Mouse (Mus musculus) ES-E14 (cell line): Measurements from ENCODE around the gene C730034F03Rik.

ENCODE experiments used
- HCFC1 ChIP-seq: IDR thresholded peaks from 2 replicates; pipeline ENCODE4 v1.6.1; 2012; ENCODE audit warnings: low read length, inconsistent platforms, borderline replicate concordance; ENCODE audit not compliant: insufficient read depth
- ZC3H11A ChIP-seq: IDR thresholded peaks from 2 replicates; pipeline ENCODE4 v1.6.1; 2012; ENCODE audit warnings: low read depth, mild to moderate bottlenecking, inconsistent platforms, low read length, borderline replicate concordance
- ZNF384 ChIP-seq: IDR thresholded peaks from 2 replicates; pipeline ENCODE4 v1.6.1; 2012; ENCODE audit warnings: low read depth, low read length, inconsistent platforms

- 0 out of 2 replicates have a peak, but pooled peaks have one; percentile 50 for TF ChIP-seq HCFC1
- no peak for TF ChIP-seq ZNF384
- TF ChIP-seq ZC3H11A, result no peak
Observed at GRCm38 (mm10) chr15:89453865-89454478, 24.6 kb downstream of the C730034F03Rik start, which contains the start of gene Mapk8ip2.
